Mouse (Mus musculus) ES-E14 (cell line): ENCODE data around the gene Mia3.

ENCODE experiments used
- CHD2 ChIP-seq: IDR thresholded peaks from 2 replicates; pipeline ENCODE4 v1.6.1; 2014; ENCODE audit warnings: mild to moderate bottlenecking, low read depth, low read length, inconsistent platforms
- MAFK ChIP-seq: IDR thresholded peaks from 2 replicates; pipeline ENCODE4 v1.6.1; 2014; ENCODE audit warnings: mild to moderate bottlenecking, low read depth, low read length, inconsistent platforms; ENCODE audit not compliant: insufficient read depth
- ZC3H11A ChIP-seq: IDR thresholded peaks from 2 replicates; pipeline ENCODE4 v1.6.1; 2012; ENCODE audit warnings: low read depth, mild to moderate bottlenecking, inconsistent platforms, low read length, borderline replicate concordance
- ZNF384 ChIP-seq: IDR thresholded peaks from 2 replicates; pipeline ENCODE4 v1.6.1; 2012; ENCODE audit warnings: low read depth, low read length, inconsistent platforms

DNA sequence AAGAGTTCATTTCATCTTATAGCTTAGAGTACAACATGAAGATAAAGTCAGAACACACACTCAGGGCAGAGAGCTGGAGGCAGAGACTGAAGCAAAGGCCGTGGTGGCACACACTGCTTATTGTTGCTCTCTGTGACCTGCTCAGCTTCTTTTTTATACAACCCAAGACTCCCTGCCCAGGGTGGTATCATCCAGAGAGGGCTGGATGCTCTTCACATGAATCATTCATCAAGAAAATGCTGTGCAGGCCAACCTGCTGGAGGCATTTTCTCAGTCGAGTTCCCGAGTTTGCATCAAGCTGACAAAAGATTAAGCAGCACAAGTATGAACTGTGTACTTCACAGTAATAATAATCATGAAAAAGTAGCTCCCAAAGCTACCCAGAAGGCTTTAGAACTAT is 81.0 kb downstream of the Mia3 start:
- TF ChIP-seq ZNF384 (no peak), ZC3H11A (no peak), MAFK (no peak), CHD2 (no peak)
